Mouse (Mus musculus): ENCODE measurements around the gene Tsc2. TPM values are rescaled to one million over a fixed set of nuclear protein-coding genes. Genes with fewer than 3 reads are reported as not detected.
A peak's percentile ranks its signal among the peaks of the same experiment; 100 is the strongest.

Tsc2 gene
- total and polyA plus RNA-seq, 2 experiments from 2014 or later, result 34.4 to 55.4 TPM

DNA sequence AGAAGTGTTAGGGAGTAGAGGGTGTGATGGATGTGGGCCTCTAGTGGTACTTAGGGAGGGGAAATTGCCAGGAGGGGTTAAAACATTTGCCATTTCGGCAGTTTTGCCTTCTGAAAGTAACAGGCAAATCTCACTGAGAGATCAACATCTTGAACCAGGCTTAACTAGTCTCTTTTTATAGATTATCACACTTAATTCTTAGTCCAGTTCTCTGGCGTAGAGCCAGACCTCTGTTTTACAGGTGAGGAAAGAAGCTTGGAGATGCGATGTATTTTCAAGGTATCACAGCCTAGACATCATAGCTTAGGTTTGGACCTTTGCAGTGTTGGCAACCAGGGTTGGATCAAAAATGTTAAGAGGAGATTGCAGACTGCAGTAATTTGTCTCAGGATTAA is 81.4 kb downstream of the Tsc2 start:
- Histone ChIP-seq H3K9ac (replicated peaks; ENCODE audit: low read depth, low read length) (peak overlapping the region; percentile 90), H3K9me3 (replicated peaks; ENCODE audit: control insufficient read depth, low read length) (no peaks in the 10 kb centered on the region), H3K27me3 (ENCODE audit: control insufficient read depth, insufficient read depth, low read length) (no peaks in the 10 kb centered on the region), H3K4me2 (ENCODE audit: low read depth, low read length) (peak overlapping the region; percentile 93), H3K4me3 (ENCODE audit: low read depth, low read length) (peak overlapping the region; percentile 81), H3K4me1 (ENCODE audit: control insufficient read depth, insufficient read depth) (peaks cover 21% of the 10 kb centered on the region), H3K36me3 (replicated peaks; ENCODE audit: control insufficient read depth, insufficient read depth, low read length) (0 out of 2 replicates have a peak, but pooled peaks cover 3% of the 10 kb centered on the region), H3K27ac (ENCODE audit: low read depth) (peak overlapping the region; percentile 95)
- TF ChIP-seq EP300 (IDR thresholded peaks at IDR 0.05; ENCODE audit: low read depth), result no peak
- no peak for TF ChIP-seq CTCF (IDR thresholded peaks at IDR 0.05; ENCODE audit: low read depth)
- no peak for ATAC-seq (ENCODE audit: insufficient read depth, low read depth)
- no peak for DNase-seq (ENCODE audit: low spot score)
- WGBS, result 54% methylated on average over 3 of the region's 3 CpGs

DNA sequence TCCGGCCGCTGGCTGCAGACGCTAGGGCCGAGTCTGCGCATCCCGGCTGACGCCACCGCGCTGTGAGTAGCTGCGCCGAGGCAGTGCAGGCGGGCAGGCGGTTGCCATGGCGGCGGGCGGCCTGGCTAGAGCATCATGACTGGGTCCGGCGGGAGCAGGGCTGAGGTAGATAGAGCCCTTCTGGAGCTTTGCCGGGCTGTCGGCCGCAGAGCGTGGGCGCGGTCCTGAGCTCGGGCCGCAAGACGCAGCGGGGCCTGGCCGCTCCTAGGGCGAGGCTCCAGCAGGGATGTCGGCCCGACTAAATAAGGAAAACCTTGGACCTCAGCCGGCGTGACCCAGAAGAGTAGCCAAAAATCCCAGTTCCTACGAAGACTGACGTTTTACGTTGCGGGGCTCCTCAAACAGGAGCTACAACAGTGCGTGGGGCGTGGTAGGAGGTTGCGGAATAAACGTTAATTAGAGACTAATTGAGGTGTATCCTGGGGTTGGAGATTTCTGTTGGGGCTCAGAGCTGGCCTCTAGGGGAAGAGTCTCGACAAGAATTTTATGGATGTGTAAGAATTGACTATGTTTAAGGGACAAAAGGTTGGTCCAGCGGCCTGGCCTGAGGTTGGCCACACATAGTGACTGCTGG is 81.9 kb downstream of the Tsc2 start:
- ATAC-seq (ENCODE audit: insufficient read depth, low read depth) (peak; percentile 69), DNase-seq (ENCODE audit: low spot score) (peak; percentile 64)
- TF ChIP-seq EP300 (IDR thresholded peaks at IDR 0.05; ENCODE audit: low read depth) (no peak), CTCF (IDR thresholded peaks at IDR 0.05; ENCODE audit: low read depth) (no peak)
- H3K36me3 ChIP-seq (replicated peaks; ENCODE audit: control insufficient read depth, insufficient read depth, low read length), result 0 out of 2 replicates have a peak, but pooled peaks cover 3% of the 10 kb centered on the region
- 1% methylated on average over 44 of the region's 44 CpGs for WGBS
- H3K9me3 ChIP-seq (replicated peaks; ENCODE audit: control insufficient read depth, low read length), result no peaks in the 10 kb centered on the region
- peak overlapping the region; percentile 81 for H3K4me3 ChIP-seq (ENCODE audit: low read depth, low read length)
- H3K4me2 ChIP-seq (ENCODE audit: low read depth, low read length), result peak overlapping the region; percentile 93
- H3K9ac ChIP-seq (replicated peaks; ENCODE audit: low read depth, low read length), result peak overlapping the region; percentile 90
- H3K27me3 ChIP-seq (ENCODE audit: control insufficient read depth, insufficient read depth, low read length), result no peaks in the 10 kb centered on the region
- peaks cover 19% of the 10 kb centered on the region for H3K4me1 ChIP-seq (ENCODE audit: control insufficient read depth, insufficient read depth)
- H3K27ac ChIP-seq (ENCODE audit: low read depth), result peak overlapping the region; percentile 95

DNA sequence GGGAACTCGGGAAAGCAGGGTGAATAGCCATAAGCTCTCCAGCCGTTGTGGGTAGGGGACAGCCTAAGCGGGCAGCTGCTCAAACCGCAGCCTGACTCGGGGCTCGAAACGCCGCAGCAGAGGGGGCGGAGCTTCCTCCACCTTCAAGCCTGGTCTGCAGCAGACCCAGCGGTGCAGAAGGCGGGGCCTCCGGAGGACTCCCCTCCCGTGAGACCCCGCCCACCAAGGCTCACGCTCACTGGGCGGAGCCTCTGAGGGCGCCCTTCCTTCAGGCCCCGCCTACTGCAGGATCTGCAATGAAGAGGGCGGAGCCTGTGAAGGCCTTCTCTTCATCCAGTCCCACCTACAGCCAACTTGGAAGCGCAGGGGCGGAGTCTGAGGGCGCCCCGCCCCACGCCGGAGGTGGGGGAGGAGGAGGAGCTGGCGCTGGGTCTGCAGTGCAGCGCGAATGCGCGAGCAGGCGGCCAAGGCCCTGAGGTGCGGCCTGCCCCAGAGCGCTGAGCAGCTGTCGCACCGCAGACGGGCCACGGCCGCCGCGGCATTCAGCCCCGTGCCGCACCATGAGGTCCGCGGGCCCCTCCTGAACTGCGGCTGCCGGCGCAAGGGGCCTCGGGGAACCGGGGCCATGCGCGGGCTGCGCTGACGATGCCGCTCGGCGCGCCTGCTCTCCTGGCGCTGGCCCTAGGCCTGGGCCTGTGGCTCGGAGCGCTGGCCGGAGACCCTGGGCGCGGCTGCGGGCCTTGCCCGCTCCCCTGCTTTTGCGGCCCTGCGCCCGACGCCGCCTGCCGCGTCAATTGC is 82.6 kb downstream of the Tsc2 start, which contains the start of gene Pkd1:
Gene Pkd1 (plus strand): TSS at position 217 of the 798 bp plus-strand sequence.
- Histone ChIP-seq H3K4me2 (ENCODE audit: low read depth, low read length) (peak within 1 kb of the TSS; percentile 93), H3K4me3 (ENCODE audit: low read depth, low read length) (peak within 1 kb of the TSS; percentile 81), H3K9ac (replicated peaks; ENCODE audit: low read depth, low read length) (peak within 1 kb of the TSS; percentile 90), H3K4me1 (ENCODE audit: control insufficient read depth, insufficient read depth) (peaks cover 19% of the 10 kb centered on the region), H3K27ac (ENCODE audit: low read depth) (peak within 1 kb of the TSS; percentile 95), H3K9me3 (replicated peaks; ENCODE audit: control insufficient read depth, low read length) (no peaks in the 10 kb centered on the region), H3K36me3 (replicated peaks; ENCODE audit: control insufficient read depth, insufficient read depth, low read length) (0 out of 2 replicates have a peak, but pooled peaks cover 3% of the 10 kb centered on the region), H3K27me3 (ENCODE audit: control insufficient read depth, insufficient read depth, low read length) (no peaks in the 10 kb centered on the region)
- WGBS, result under 1% methylated on average over 55 of the region's 72 CpGs
- TF ChIP-seq EP300 (IDR thresholded peaks at IDR 0.05; ENCODE audit: low read depth) (no peak), CTCF (IDR thresholded peaks at IDR 0.05; ENCODE audit: low read depth) (no peak)
- ATAC-seq (ENCODE audit: insufficient read depth, low read depth), result peak; percentile 96
- peak; percentile 100 for DNase-seq (ENCODE audit: low spot score)

DNA sequence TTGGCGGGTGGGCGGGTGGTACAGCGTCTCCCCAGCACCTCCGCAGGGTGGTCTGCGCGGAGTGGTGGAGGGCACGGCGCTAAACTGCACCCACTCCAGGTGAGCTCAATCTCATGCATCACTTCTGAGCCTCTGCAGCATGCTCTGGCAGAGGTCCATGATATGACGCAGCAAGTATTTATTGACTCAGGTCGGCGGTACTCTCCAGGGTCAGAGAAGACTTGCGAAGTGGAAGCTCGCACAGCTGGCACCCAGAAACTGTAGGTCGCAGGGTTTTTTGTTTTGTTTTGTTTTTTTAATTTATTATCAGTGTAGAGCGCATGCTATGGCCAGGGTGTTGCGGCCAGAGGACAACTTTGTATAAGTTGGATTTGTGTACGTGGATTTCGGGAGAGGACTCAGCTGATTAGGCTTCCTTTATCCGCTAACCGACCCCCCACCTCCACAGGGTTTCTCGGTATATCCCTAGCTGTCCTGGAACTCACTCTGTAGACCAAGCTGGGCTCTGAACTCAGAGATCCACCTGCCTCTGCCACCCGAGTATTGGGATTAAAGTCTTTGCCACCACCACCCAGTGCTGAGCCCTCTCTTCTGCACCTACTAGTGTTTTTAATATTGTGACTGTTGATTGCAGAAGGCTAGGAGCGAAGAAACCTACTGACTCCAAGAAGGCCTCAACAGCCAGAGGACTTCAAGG is 83.4 kb downstream of the Tsc2 start:
- Histone ChIP-seq H3K27ac (ENCODE audit: low read depth) (peak overlapping the region; percentile 82), H3K9me3 (replicated peaks; ENCODE audit: control insufficient read depth, low read length) (no peaks in the 10 kb centered on the region), H3K9ac (replicated peaks; ENCODE audit: low read depth, low read length) (peak overlapping the region; percentile 56; the same call in 1 of the 2 replicates), H3K36me3 (replicated peaks; ENCODE audit: control insufficient read depth, insufficient read depth, low read length) (0 out of 2 replicates have a peak, but pooled peaks cover under 1% of the 10 kb centered on the region), H3K4me3 (ENCODE audit: low read depth, low read length) (peak overlapping the region; percentile 81), H3K4me1 (ENCODE audit: control insufficient read depth, insufficient read depth) (peaks cover 16% of the 10 kb centered on the region), H3K27me3 (ENCODE audit: control insufficient read depth, insufficient read depth, low read length) (no peaks in the 10 kb centered on the region), H3K4me2 (ENCODE audit: low read depth, low read length) (peak overlapping the region; percentile 93)
- DNase-seq (ENCODE audit: low spot score) (peak; percentile 77), ATAC-seq (ENCODE audit: insufficient read depth, low read depth) (0 out of 2 replicates have a peak, but pooled peaks have one; percentile 0)
- TF ChIP-seq CTCF (IDR thresholded peaks at IDR 0.05; ENCODE audit: low read depth) (no peak), EP300 (IDR thresholded peaks at IDR 0.05; ENCODE audit: low read depth) (no peak)
- WGBS, result 3% methylated on average over 23 of the region's 23 CpGs

DNA sequence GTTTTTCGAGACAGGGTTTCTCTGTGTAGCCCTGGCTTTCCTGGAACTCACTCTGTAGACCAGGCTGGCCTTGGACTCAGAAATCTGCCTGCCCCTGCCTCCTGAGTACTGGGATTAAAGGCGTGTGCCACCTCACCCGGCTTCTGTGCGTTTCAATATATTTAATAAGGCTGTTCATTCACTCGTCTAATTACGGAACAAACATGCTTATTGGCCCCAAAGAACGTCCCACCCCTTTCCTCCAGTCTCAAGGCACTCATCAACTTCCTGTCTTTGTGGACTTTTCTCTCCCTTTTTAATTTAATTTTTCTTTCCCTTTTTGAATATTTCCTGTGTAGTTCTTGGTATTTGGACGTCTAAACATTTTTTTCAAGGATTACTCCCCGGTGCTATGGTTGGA is 84.0 kb downstream of the Tsc2 start:
- no peaks in the 10 kb centered on the region for H3K27me3 ChIP-seq (ENCODE audit: control insufficient read depth, insufficient read depth, low read length)
- H3K9me3 ChIP-seq (replicated peaks; ENCODE audit: control insufficient read depth, low read length), result no peaks in the 10 kb centered on the region
- DNase-seq (ENCODE audit: low spot score), result no peak
- ATAC-seq (ENCODE audit: insufficient read depth, low read depth), result no peak
- H3K4me1 ChIP-seq (ENCODE audit: control insufficient read depth, insufficient read depth), result peaks cover 16% of the 10 kb centered on the region
- no peak for TF ChIP-seq EP300 (IDR thresholded peaks at IDR 0.05; ENCODE audit: low read depth)
- no peak for TF ChIP-seq CTCF (IDR thresholded peaks at IDR 0.05; ENCODE audit: low read depth)
- H3K36me3 ChIP-seq (replicated peaks; ENCODE audit: control insufficient read depth, insufficient read depth, low read length), result no peaks in the 10 kb centered on the region
- H3K9ac ChIP-seq (replicated peaks; ENCODE audit: low read depth, low read length), result no peak overlapping the region
- 38% methylated on average over 9 of the region's 9 CpGs for WGBS
- peak overlapping the region; percentile 93 for H3K4me2 ChIP-seq (ENCODE audit: low read depth, low read length)
- peak overlapping the region; percentile 81 for H3K4me3 ChIP-seq (ENCODE audit: low read depth, low read length)
- peak overlapping the region; percentile 82 for H3K27ac ChIP-seq (ENCODE audit: low read depth)
